Mouse (Mus musculus): ENCODE results near the gene Tmod1. TPM values are rescaled to one million over a fixed set of nuclear protein-coding genes. Genes with fewer than 3 reads are reported as not detected.

The Tmod1 gene
- polyA plus RNA-seq (2012; rRNA removed), result 0.67 and 1.2 TPM in 2 replicates

GRCm38 (mm10) chr4:46038892-46039751 is at the start of gene Tmod1:
Tmod1 (plus strand) TSS chr4:46038935.
- Histone ChIP-seq H3K36me3 (ENCODE audit: control insufficient read depth, insufficient read depth, low read length) (peaks cover 2% of the 10 kb centered on the region; the same call in 1 of the 2 replicates), H3K4me1 (ENCODE audit: control insufficient read depth, insufficient read depth, insufficient read length, low read length) (peaks cover 4% of the 10 kb centered on the region; the same call in 1 of the 2 replicates), H3K27ac (ENCODE audit: insufficient read depth, low read depth, low read length) (no peak within 1 kb of the TSS), H3K4me3 (ENCODE audit: low read depth, low read length) (peak within 1 kb of the TSS; percentile 60), H3K27me3 (ENCODE audit: control insufficient read depth, insufficient read depth, low read length) (peaks cover 15% of the 10 kb centered on the region)
- under 1% methylated on average over 71 of the region's 72 CpGs for WGBS
- TF ChIP-seq CTCF (IDR thresholded peaks at IDR 0.05; ENCODE audit: extremely low read depth, insufficient read length, insufficient replicate concordance, low read depth, low read length) (no peak), POLR2A (IDR thresholded peaks at IDR 0.05; ENCODE audit: low read depth, low read length) (no peak)

GRCm38 (mm10) chr4:45990427-45991135 is 48.2 kb upstream of the Tmod1 start:
- Histone ChIP-seq H3K4me3 (ENCODE audit: low read depth, low read length) (no peak overlapping the region), H3K4me1 (ENCODE audit: control insufficient read depth, insufficient read depth, insufficient read length, low read length) (peaks cover 5% of the 10 kb centered on the region; the same call in 1 of the 2 replicates), H3K27me3 (ENCODE audit: control insufficient read depth, insufficient read depth, low read length) (no peaks in the 10 kb centered on the region), H3K36me3 (ENCODE audit: control insufficient read depth, insufficient read depth, low read length) (peaks cover 40% of the 10 kb centered on the region), H3K27ac (ENCODE audit: insufficient read depth, low read depth, low read length) (no peak overlapping the region)
- TF ChIP-seq POLR2A (IDR thresholded peaks at IDR 0.05; ENCODE audit: low read depth, low read length), result no peak
- WGBS, result 53% methylated on average over 6 of the region's 6 CpGs

- WGBS, result 89% methylated on average over 4 of the region's 4 CpGs
- TF ChIP-seq CTCF (IDR thresholded peaks at IDR 0.05; ENCODE audit: extremely low read depth, insufficient read length, insufficient replicate concordance, low read depth, low read length), result no peak
- TF ChIP-seq POLR2A (IDR thresholded peaks at IDR 0.05; ENCODE audit: low read depth, low read length), result no peak
- Histone ChIP-seq H3K36me3 (ENCODE audit: control insufficient read depth, insufficient read depth, low read length) (peaks cover 34% of the 10 kb centered on the region), H3K4me3 (ENCODE audit: low read depth, low read length) (no peak overlapping the region), H3K27me3 (ENCODE audit: control insufficient read depth, insufficient read depth, low read length) (no peaks in the 10 kb centered on the region), H3K4me1 (ENCODE audit: control insufficient read depth, insufficient read depth, insufficient read length, low read length) (no peaks in the 10 kb centered on the region), H3K27ac (ENCODE audit: insufficient read depth, low read depth, low read length) (no peak overlapping the region)
These were observed 40.2 kb upstream of the Tmod1 start for GRCm38 (mm10) chr4:45998536-45998935.

- H3K27ac ChIP-seq (ENCODE audit: insufficient read depth, low read depth, low read length), result no peak overlapping the region
- TF ChIP-seq POLR2A (IDR thresholded peaks at IDR 0.05; ENCODE audit: low read depth, low read length) (no peak), CTCF (IDR thresholded peaks at IDR 0.05; ENCODE audit: extremely low read depth, insufficient read length, insufficient replicate concordance, low read depth, low read length) (no peak)
- H3K36me3 ChIP-seq (ENCODE audit: control insufficient read depth, insufficient read depth, low read length), result peaks cover 66% of the 10 kb centered on the region
- H3K27me3 ChIP-seq (ENCODE audit: control insufficient read depth, insufficient read depth, low read length), result no peaks in the 10 kb centered on the region
- WGBS, result 91% methylated on average over 5 of the region's 5 CpGs
- H3K4me1 ChIP-seq (ENCODE audit: control insufficient read depth, insufficient read depth, insufficient read length, low read length), result no peaks in the 10 kb centered on the region
- H3K4me3 ChIP-seq (ENCODE audit: low read depth, low read length), result no peak overlapping the region
These were observed 30.5 kb upstream of the Tmod1 start for GRCm38 (mm10) chr4:46008142-46008793.

DNA sequence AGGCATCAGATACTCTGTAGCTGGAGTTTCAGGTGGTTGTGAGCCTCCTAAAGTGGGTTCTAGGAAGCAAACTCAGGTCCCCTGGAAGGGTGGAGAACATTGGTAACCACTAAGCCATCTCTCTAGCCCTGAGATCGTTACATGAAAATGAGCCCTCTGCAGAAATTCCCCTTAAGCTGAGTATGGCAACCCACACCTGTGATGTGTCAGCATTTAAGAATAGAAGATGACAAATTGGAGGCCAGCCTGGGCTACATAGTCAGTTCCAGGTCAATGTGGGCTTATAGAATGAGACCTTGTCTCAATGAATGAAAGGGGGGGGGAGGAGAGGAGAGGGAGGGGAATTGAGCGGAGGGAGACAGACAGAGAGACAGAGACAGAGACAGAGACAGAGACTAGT is 27.0 kb upstream of the Tmod1 start:
- 92% methylated on average over 2 of the region's 2 CpGs for WGBS
- H3K27me3 ChIP-seq (ENCODE audit: control insufficient read depth, insufficient read depth, low read length), result no peaks in the 10 kb centered on the region
- no peaks in the 10 kb centered on the region for H3K4me1 ChIP-seq (ENCODE audit: control insufficient read depth, insufficient read depth, insufficient read length, low read length)
- peaks cover 60% of the 10 kb centered on the region for H3K36me3 ChIP-seq (ENCODE audit: control insufficient read depth, insufficient read depth, low read length)
- no peak overlapping the region for H3K4me3 ChIP-seq (ENCODE audit: low read depth, low read length)
- TF ChIP-seq CTCF (IDR thresholded peaks at IDR 0.05; ENCODE audit: extremely low read depth, insufficient read length, insufficient replicate concordance, low read depth, low read length) (no peak), POLR2A (IDR thresholded peaks at IDR 0.05; ENCODE audit: low read depth, low read length) (no peak)
- H3K27ac ChIP-seq (ENCODE audit: insufficient read depth, low read depth, low read length), result no peak overlapping the region

DNA sequence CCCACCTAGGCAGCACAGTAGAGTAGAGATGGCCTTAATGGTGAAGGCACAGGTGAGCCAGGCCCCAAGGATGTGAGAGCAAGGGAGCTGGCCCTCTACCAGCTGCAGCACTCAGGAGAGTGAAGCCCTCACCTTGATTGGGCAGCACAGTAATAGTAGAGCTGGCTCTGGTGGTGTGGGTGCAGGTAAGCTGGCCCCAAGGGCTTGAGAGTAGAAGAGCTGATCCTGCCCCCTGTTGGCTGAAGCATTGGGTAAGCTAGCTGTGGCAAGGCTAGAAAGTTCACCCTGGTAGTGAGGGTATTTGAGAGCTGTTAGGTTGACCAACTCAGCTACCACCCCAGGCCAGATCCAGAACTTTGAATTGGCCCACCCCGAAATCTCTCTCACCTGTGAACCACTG is 23.1 kb upstream of the Tmod1 start:
- H3K36me3 ChIP-seq (ENCODE audit: control insufficient read depth, insufficient read depth, low read length), result peaks cover 55% of the 10 kb centered on the region
- WGBS, result 87% methylated on average over 1 of the region's 1 CpGs
- TF ChIP-seq CTCF (IDR thresholded peaks at IDR 0.05; ENCODE audit: extremely low read depth, insufficient read length, insufficient replicate concordance, low read depth, low read length) (0 out of 2 replicates have a peak, but pooled peaks have one; percentile 10), POLR2A (IDR thresholded peaks at IDR 0.05; ENCODE audit: low read depth, low read length) (no peak)

More for the DNA sequence above, 23.1 kb upstream of the Tmod1 start:
- Histone ChIP-seq H3K4me3 (ENCODE audit: low read depth, low read length) (no peak overlapping the region), H3K4me1 (ENCODE audit: control insufficient read depth, insufficient read depth, insufficient read length, low read length) (no peaks in the 10 kb centered on the region), H3K27me3 (ENCODE audit: control insufficient read depth, insufficient read depth, low read length) (no peaks in the 10 kb centered on the region), H3K27ac (ENCODE audit: insufficient read depth, low read depth, low read length) (no peak overlapping the region)

Data from small intestine, adult 2 months (tissue).